Mouse (Mus musculus) kidney, postnatal 14 days (tissue): ENCODE data around the gene Tuba1b.
"Not testable (repeated sequence)": the region's sequence is repeated elsewhere in the genome, so short reads cannot be mapped to it uniquely, and the experiment has no call there.

ENCODE experiments used
- DNase-seq: peaks from one replicate; pipeline ENCODE4 v3.0.0; 2022; ENCODE audit warnings: mixed read lengths

Gene Tuba1b

DNA sequence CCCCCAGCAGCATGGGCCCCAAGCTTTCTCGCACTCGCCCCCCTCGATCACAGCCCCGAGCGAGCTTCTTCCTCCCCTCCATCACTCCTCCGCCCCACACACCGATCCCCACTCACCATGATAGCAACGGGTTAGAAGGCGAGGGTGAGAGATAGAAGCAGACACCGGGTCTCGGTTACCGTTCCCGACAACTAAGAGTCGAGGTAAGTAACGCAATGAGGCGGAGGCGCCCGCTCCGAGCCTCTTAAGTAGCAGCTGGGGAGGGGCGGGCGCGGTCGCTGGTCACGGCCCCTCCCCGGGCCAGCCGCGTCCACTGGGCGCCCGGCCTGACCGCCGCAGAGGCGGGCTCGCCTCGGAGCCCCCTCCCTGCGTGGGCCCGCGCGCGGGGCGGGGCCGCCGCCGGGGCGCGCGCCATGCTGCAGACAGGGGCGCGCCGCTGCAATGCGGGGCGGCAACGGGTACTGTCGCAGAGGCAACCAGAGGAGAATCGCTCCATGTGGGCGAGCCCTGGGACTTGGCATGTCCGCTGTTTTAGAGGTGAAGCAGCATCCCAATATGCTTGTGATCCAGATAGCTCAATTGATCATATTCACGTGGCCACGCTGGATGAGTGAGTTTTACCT, at the start of gene Tuba1b:
TSS of gene Tuba1b (minus strand) at position 349 of the 623 bp plus-strand sequence.
- DNase-seq: peak; percentile 96

DNA sequence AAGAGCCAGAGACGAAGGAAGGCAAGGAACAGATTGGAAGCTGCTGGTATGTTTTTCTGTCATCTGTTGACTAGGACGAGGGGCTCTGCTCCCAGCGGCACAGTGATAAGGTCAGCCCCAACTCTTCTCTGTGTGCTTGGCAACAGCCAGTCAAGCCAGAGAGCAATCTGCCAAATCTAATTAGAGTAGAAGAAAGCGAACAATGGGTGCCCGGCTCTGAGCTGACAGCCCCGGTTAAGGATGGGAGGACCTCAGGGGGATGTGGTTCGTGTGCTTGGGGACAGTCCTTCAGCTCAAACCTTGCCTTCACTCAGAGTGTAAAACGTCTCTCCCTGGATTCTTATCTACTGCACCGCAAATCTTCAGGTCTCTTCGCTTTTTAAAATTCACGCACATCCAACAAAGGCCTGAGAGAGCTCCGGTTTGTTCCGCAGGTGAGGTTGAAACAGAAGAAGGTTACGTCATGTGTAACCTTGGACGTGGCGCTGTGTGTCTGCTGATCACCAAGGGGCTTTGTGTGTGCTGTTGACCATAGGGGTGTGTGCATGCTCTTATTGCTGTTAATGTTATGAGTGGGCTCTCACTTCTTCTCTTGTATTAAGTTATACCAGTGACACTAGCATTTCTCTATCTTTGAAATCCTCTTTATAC, 49.2 kb upstream of the Tuba1b start:
- DNase-seq: no peak

GRCm38 (mm10) chr15:98982100-98982499, 47.7 kb upstream of the Tuba1b start:
- no peak for DNase-seq

DNA sequence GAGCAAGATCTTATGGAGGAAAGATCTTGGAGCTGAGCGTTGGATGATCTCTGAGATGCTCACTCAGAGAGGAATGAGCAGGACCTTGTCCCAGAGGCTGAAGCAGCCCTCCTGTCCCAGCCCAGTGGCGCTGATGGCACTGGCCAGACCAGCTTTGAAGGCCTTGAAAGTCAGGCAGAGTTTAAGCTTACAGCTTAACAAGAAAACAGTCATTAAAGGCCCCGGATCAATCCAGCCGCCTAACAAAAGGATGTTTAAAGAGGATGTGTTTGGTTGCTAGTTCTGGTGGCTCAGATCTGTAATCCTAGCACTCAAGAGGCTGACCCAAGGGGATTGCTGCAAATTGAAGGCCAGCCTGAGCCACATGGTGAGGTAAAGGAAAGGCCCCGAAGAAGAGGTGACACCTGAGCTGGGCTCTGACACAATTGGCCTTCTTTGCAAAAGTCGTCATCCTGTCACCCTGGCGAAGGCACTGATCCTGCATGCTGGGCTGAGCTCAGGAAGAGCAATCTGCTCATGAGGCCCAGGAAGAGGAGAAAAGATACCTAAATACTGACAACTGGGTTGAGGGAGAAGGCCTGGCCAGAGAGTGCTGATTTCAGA, 45.7 kb upstream of the Tuba1b start:
- no peak for DNase-seq

DNA sequence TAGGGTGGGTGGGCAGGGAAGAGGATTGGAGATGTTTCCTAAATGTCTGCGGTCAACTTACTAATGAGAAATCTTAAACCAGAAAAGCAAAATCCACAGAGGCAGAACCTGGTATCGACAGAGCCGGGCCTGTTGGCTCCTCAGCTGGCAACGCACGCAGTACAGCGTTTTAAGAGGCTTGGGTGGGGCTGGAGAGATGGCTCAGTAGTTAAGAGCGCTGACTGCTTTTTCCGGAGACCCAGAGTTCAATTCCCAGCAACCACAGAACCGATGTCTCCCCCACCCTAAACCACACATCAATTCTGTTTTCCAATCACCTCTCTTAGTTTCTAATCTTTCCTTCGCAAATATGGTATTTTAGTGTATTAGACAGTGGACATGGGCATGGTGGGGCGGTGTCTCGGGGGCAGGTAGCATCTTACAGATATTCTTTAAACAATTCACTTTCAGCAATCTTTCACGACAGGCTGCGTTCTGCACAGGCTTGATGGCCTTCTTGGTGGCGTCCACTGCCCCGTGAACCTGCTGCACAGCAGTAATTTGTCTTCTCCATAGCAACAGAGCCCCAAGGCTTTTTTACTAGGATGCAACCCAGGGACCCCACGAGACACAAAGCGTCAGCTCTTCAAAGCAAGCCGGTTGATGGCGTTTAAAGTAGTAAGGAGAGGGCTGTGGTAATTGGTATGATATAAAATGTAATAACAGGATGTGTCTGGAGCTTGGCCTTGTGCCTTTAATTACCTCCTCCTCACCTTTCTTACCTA, 44.2 kb upstream of the Tuba1b start:
- no peak for DNase-seq

DNA sequence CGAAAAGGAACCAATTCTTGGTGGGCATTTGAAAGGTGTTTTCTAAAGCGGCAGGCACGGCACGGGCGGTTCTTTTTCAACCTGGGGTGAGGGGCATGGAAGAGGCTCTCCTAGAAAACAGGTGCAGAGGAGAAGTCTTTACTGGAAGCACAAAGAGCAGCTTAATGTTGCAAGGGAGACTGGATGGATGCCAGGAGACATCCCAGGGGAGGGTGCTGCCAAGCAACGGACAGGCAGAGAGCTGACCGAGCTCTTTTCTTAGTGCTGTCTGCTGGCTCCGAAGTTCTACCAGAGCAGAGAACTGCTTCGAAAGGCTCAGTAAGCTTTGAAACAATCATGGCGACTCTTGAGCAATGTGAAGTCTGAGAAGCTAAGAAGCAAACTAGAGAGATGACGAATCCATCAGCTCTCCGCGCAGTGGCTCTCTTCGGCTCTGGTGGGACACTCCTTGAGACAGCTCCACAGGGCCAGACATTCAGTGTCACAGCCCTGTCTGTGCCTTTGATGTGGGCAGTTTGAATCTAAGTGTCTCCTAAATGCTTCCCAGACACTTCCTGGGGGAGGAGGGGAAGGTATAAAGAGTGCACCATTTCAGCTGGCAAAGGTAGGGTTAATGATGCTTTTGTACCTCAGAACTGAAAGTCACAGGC, 43.5 kb upstream of the Tuba1b start:
- DNase-seq: peak; percentile 92

GRCm38 (mm10) chr15:98976763-98977758, 42.7 kb upstream of the Tuba1b start:
- peak; percentile 54 for DNase-seq

- DNase-seq: peak; percentile 52
These were observed 38.8 kb upstream of the Tuba1b start for GRCm38 (mm10) chr15:98973015-98973614.

DNA sequence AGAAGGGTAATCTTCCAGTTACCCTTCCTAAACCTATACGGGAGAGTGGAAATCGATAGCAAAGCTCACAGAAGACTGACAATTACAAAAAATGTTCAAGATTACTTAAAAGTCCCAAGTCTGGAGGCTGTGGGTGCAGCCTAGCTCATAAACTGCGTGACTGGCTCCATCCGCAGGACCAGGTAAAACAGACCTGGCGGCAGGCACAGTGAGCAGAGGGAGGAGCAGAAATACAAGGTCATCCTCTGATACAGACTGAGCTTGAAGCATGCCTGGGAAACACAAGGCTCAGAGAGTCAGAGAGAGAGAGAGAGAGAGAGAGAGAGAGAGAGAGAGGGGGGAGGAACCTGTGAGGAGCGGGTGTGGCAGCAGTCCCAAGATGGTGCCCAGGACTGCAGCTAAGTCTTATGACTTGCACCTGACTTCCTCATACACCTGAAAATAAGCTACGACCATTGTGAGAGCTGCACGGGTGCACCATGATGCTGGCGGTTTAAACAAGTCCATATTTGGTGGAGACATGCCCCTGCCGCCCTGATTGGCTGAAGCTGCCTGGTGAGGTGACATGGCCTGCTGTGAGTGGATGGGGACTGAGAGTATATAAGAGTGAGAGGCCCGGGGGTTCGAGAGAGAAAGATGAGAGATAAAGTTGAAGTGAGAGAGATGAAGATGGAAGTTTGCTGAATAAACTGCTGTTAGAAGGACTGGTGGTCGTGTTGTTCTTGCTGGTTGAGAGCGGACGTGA, 37.4 kb upstream of the Tuba1b start:
- DNase-seq: not testable (repeated sequence)

GRCm38 (mm10) chr15:98971111-98971510, 36.7 kb upstream of the Tuba1b start:
- no peak for DNase-seq

DNA sequence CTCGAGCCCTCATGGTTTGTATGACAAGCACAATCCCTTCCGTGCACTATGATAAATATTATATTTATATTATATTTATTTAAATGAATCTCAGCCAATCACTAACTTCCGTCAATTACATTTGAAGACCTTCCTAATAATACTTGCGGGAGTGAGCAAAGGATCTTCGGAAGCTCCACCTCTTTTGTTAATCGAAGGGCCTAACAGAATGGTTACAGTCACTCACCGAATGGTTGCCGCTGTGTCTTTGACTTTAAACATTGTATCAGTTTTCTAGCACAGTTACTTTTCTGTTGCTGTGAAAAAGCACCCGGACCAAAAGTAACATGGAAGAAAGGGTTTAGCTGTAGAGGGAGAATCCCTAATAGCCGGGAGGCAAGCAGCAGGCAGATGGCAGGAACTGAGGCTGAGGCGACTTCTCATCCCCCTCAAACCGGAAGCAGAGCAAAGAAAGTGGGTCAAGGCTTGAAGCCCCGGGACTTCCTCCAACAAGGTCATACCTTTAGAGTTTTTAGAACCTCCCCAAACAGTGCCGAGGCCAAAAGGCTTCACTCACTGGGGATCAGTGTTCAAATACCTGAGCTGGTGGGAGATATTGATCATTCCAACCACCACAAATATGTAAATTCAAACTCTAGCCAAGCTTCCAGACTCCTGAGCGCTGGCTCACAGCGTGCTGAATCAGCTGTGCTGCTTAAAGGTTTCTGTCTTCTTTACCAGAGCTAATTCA, 35.2 kb upstream of the Tuba1b start:
- no peak for DNase-seq

GRCm38 (mm10) chr15:98968701-98969371, 34.5 kb upstream of the Tuba1b start:
- no peak for DNase-seq

GRCm38 (mm10) chr15:98959531-98959930, 25.2 kb upstream of the Tuba1b start:
- no peak for DNase-seq

- no peak for DNase-seq
These were observed 24.6 kb upstream of the Tuba1b start for GRCm38 (mm10) chr15:98958901-98959420.

- no peak for DNase-seq
These were observed 23.1 kb upstream of the Tuba1b start for GRCm38 (mm10) chr15:98957475-98957874.

- no peak for DNase-seq
These were observed 21.6 kb upstream of the Tuba1b start for GRCm38 (mm10) chr15:98956000-98956399.

DNA sequence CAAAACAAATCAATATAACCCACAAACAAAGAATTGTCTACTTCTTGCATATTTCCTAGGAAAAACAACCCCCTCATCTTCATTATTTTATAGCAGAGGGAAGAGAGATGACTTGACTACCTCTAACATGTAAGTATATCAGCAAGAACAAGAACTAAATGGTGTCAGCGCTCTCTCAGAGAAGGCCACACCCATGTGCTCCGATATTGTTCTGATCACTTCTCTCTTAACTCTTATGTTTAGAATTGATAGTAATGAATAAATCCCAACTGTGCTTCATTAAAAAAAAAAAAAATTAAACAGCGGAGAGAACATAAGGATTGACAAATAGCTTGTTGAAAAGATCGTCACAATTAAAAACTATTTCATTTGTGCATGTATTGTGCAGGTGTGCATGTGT, 21.0 kb upstream of the Tuba1b start:
- DNase-seq: no peak

GRCm38 (mm10) chr15:98954425-98955253, 20.3 kb upstream of the Tuba1b start:
- DNase-seq: no peak
